Mouse (Mus musculus) embryonic fibroblast, embryonic 13.5 days (primary cell): ENCODE results near the gene St6galnac5.

Source experiments
- CTCF ChIP-seq: IDR thresholded peaks from 2 replicates; pipeline ENCODE4 v1.5.1; 2011; ENCODE audit warnings: mild to moderate bottlenecking, control low read depth, low read length, moderate library complexity, borderline replicate concordance; ENCODE audit not compliant: insufficient read depth
- POLR2A ChIP-seq: IDR thresholded peaks from 2 replicates; pipeline ENCODE4 v1.6.1; 2011; ENCODE audit warnings: low read depth, mild to moderate bottlenecking, control low read depth, low read length, moderate library complexity

DNA sequence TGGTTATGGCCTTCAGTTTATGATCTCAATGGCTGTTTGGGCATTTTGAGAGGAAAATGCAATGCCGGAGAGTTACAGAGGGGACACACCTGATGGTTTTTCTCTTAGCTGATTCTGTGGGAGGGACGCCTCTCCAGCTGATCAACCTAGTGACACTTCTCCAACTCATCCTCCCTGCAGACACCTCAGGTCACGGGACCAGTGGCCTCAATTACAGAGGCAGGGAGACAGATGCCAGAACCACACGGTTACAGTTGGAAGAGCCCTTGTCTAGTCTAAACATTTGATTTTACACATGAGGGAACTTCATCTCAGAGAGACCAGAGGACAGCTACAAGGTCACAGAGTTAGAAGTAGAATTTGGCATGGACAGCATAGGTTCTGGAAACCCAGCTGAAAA lies 70.5 kb downstream of the St6galnac5 start:
- no peak for TF ChIP-seq CTCF
- TF ChIP-seq POLR2A: no peak
